Mouse (Mus musculus): ENCODE data around the gene Hyou1. TPM values are rescaled to one million over a fixed set of nuclear protein-coding genes. Genes with fewer than 3 reads are reported as not detected.
"Not testable (repeated sequence)": the region's sequence is repeated elsewhere in the genome, so short reads cannot be mapped to it uniquely, and the experiment has no call there.

The Hyou1 gene
- polyA plus RNA-seq, 1 experiment from 2014 or later = 35.8 TPM

DNA sequence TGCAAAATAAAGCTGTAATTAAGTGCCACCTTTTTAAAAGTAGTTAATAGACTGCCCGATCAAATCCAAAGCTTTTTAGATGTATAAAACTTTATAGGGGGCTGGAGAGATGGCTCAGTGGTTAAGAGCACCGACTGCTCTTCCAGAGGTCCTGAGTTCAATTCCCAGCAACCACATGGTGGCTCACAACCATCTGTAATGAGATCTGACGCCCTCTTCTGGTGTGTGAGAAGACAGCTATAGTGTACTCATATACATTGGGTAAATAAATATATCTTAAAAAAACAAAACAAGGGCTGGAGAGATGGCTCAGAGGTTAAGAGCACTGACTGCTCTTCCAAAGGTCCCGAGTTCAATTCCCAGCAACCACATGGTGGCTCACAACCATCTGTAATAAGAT is 17.4 kb upstream of the Hyou1 start:
- not testable (repeated sequence) for H3K9me3 ChIP-seq; DNase-seq (ENCODE audit: low spot score); H3K4me1 ChIP-seq (replicated peaks); H3K27me3 ChIP-seq (ENCODE audit: insufficient read depth, poor library complexity, severe bottlenecking)
- 39% methylated on average over 4 of the region's 4 CpGs for WGBS
- H3K36me3 ChIP-seq = peaks cover 29% of the 10 kb centered on the region
- H3K4me3 ChIP-seq = peak overlapping the region; percentile 90
- peak overlapping the region; percentile 91 for H3K27ac ChIP-seq

DNA sequence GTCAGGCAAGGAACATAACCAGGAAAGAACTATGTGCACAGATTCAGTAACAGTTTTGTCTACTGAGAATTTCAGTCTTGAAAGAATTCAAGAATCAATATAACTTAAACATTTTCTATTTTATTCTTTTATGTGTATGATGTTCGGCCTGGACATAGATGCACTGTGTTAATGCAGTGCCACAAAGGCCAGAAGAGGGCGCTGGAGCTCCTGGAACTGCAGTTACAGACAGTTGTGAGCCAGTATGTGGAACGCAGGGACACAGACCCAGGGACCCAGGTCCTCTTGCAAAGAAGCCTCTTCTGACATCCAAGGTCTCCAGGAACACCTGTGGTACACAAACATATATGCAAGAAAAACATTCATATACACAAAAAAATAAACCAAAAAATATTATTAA is 14.8 kb upstream of the Hyou1 start:
- Histone ChIP-seq H3K27ac (no peak overlapping the region), H3K27me3 (ENCODE audit: insufficient read depth, poor library complexity, severe bottlenecking) (no peaks in the 10 kb centered on the region), H3K36me3 (peaks cover 5% of the 10 kb centered on the region), H3K4me3 (no peak overlapping the region), H3K4me1 (replicated peaks) (peaks cover 8% of the 10 kb centered on the region), H3K9me3 (no peaks in the 10 kb centered on the region)
- DNase-seq (ENCODE audit: low spot score) = no peak
- 59% methylated on average over 3 of the region's 3 CpGs for WGBS

DNA sequence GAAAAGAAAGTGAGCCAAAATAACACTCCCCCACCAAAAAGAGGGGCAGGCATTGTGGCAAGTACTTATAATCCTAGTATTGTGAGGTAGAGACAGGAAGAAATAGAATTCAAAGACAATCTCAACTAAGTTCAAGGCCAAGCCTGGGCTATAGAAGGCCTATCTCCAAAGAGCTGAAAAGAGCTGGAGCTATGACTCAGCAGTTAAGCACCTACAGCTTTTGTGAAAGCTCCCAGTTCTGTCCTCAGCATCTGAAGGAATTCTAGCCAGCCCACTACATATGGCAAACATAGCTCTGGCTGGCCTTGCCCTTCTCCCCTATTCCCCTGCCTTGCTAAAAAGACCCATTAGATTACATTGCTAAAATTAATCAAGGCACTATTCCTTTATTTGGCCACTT is 5.9 kb upstream of the Hyou1 start:
- Histone ChIP-seq H3K4me1 (replicated peaks) (peaks cover 7% of the 10 kb centered on the region), H3K36me3 (no peaks in the 10 kb centered on the region), H3K4me3 (no peak overlapping the region), H3K27ac (no peak overlapping the region), H3K9me3 (no peaks in the 10 kb centered on the region), H3K27me3 (ENCODE audit: insufficient read depth, poor library complexity, severe bottlenecking) (no peaks in the 10 kb centered on the region)
- DNase-seq (ENCODE audit: low spot score) = no peak

DNA sequence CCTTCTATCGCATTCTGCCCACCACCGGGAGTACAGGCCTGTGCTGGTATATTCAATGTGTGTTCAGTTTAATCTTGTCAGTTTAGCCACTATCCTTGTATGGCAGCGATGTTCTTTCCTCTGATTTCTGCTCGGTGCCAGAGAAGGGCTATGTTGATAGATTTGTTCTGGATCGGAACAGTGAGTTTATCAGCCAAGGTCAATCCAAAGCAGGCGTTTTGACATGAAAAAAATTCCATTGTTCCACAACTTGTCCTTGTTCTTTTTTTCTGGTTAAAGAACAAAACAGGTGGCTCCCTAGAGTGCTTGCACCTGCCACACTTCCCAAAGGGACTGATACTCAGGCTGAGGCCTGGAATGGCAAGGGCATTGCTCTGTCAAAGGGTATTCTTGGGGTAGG is 3.1 kb upstream of the Hyou1 start:
- Histone ChIP-seq H3K27me3 (ENCODE audit: insufficient read depth, poor library complexity, severe bottlenecking) (no peaks in the 10 kb centered on the region), H3K9me3 (no peaks in the 10 kb centered on the region), H3K27ac (no peak overlapping the region), H3K4me3 (no peak overlapping the region), H3K36me3 (peaks cover 8% of the 10 kb centered on the region), H3K4me1 (replicated peaks) (peaks cover 25% of the 10 kb centered on the region)
- no peak for DNase-seq (ENCODE audit: low spot score)
- 89% methylated on average over 6 of the region's 6 CpGs for WGBS

DNA sequence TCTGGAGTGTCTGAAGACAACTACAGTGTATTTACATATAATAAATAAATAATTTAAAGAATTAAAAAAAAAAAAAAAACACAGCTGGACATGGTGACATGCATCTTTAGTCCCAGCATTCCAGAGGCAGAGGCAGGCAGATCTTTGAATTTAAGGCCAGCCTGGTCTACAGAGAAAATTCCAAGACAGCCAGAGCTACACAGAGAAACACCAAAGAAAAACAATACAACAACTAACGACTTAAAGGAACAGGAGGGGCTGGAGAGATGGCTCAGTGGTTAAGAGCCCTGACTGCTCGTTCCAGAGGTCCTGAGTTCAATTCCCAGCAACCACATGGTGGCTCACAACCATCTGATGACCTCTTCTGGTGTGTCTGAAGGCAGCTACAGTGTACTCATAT is 2.0 kb upstream of the Hyou1 start:
- peaks cover 20% of the 10 kb centered on the region for H3K36me3 ChIP-seq
- H3K27me3 ChIP-seq (ENCODE audit: insufficient read depth, poor library complexity, severe bottlenecking); H3K9me3 ChIP-seq; H3K27ac ChIP-seq; DNase-seq (ENCODE audit: low spot score); H3K4me3 ChIP-seq: not testable (repeated sequence)
- H3K4me1 ChIP-seq (replicated peaks) = peaks cover 27% of the 10 kb centered on the region
- 93% methylated on average over 2 of the region's 2 CpGs for WGBS

DNA sequence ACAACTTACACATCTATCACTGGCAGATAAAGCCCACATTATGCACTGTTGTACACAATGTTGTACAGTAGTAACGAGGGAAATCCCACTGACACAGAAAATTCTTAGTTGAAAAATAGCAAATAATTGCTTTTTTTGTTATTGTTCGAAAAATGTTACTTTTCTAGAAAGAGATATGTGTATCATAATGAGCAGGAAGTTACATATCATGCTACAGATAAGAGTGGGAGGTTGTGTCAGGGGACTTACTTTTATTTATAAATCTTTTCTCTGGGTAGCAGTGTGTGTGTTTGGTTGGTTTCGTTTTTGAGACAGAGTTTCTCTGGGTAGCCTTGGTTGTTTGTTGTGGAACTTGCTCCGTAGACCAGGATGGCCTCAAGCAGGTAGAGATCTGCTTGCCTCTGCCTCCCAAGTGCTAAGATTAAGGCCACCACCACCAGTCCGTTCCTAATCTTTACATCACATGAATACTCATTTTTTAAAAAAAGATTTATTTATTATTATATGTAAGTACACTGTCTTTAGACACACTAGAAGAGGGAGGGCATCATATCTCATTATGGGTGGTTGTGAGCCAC is 1.0 kb upstream of the Hyou1 start:
- DNase-seq (ENCODE audit: low spot score) = no peak
- Histone ChIP-seq H3K4me1 (replicated peaks) (peaks cover 27% of the 10 kb centered on the region), H3K4me3 (peak overlapping the region; percentile 79), H3K27me3 (ENCODE audit: insufficient read depth, poor library complexity, severe bottlenecking) (no peaks in the 10 kb centered on the region), H3K36me3 (peaks cover 29% of the 10 kb centered on the region), H3K27ac (peak overlapping the region; percentile 95), H3K9me3 (no peaks in the 10 kb centered on the region)
- 90% methylated on average over 5 of the region's 5 CpGs for WGBS

DNA sequence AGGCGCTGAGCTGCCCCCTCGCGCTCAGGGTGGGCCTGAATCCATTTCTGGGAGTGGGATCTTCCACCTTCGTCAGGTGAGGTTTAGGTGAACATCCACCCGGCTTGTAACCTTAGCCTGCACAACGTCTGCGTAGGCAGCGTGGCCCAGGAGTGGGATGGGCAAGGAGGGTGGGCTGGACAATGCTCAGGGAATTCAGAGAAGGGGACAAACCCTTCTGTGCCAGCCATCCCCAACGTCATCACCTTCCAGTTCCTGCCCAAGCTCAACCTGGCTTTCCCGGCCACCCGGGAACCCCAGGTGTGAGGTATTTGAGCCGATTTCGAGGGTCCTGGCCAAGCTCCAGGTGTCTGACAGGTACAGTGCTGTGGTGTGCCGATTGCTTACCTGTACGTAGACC is 572 bp downstream of the Hyou1 start:
- Histone ChIP-seq H3K27ac (peak overlapping the region; percentile 95), H3K27me3 (ENCODE audit: insufficient read depth, poor library complexity, severe bottlenecking) (no peaks in the 10 kb centered on the region), H3K4me1 (replicated peaks) (peaks cover 27% of the 10 kb centered on the region), H3K9me3 (no peaks in the 10 kb centered on the region), H3K4me3 (peak overlapping the region; percentile 79), H3K36me3 (peaks cover 45% of the 10 kb centered on the region)
- WGBS = 10% methylated on average over 15 of the region's 15 CpGs
- DNase-seq (ENCODE audit: low spot score) = no peak

DNA sequence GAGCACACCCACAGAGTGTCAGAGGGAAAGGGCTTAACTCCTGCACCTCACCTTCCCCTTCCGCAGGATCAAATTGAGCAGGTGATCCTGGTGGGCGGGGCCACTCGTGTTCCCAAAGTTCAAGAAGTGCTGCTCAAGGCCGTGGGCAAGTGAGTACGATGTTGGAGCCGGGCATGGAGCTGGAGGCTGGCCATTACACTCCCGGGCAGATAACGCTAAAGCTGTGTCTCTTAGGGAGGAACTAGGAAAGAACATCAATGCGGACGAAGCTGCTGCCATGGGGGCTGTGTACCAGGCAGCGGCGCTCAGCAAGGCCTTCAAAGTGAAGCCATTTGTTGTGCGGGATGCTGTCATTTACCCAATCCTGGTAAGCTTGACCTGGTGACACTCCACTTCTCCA is 5.3 kb downstream of the Hyou1 start:
- H3K4me1 ChIP-seq (replicated peaks) = peaks cover 16% of the 10 kb centered on the region
- no peak overlapping the region for H3K27ac ChIP-seq
- H3K36me3 ChIP-seq = peaks cover 93% of the 10 kb centered on the region
- DNase-seq (ENCODE audit: low spot score) = no peak
- WGBS = 92% methylated on average over 13 of the region's 13 CpGs
- no peak overlapping the region for H3K4me3 ChIP-seq
- no peaks in the 10 kb centered on the region for H3K9me3 ChIP-seq
- no peaks in the 10 kb centered on the region for H3K27me3 ChIP-seq (ENCODE audit: insufficient read depth, poor library complexity, severe bottlenecking)

DNA sequence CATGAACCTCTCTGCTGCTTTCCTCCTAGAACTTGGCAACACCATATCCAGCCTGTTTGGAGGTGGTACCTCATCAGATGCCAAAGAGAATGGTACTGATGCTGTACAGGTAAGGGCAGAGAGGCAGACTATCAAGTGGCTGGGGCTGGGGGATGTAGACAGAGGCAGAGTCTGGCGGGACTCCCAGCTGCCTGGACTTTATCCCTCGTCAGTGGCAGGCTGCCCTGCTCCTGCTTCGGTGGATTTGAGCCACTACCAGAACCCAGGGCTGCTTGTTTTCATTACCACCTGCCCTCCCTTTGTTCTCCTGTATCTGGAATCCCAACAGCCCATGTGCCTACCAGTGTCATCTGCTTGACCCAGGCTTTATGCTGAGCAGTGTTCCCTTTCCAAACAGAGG is 7.9 kb downstream of the Hyou1 start:
- WGBS = 87% methylated on average over 3 of the region's 3 CpGs
- peaks cover 99% of the 10 kb centered on the region for H3K36me3 ChIP-seq

DNA sequence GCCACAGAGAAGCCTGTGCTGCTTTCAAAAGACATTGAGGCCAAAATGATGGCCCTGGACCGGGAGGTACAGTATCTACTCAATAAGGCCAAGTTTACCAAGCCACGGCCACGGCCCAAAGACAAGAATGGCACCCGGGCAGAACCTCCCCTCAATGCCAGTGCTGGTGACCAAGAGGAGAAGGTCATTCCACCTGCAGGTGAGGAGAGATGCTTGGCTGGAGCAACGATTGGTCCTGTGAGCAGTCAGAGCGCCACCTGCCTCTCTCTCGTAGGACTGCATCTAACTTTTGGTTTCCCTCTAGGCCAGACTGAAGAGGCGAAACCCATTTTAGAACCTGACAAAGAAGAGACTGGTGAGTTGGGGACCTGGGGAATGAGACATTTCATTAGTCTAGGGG is 10.0 kb downstream of the Hyou1 start:
- Histone ChIP-seq H3K4me1 (replicated peaks) (no peaks in the 10 kb centered on the region), H3K4me3 (no peak overlapping the region), H3K9me3 (no peaks in the 10 kb centered on the region), H3K27me3 (ENCODE audit: insufficient read depth, poor library complexity, severe bottlenecking) (no peaks in the 10 kb centered on the region), H3K36me3 (peaks cover 88% of the 10 kb centered on the region), H3K27ac (no peak overlapping the region)
- peak; percentile 38 for DNase-seq (ENCODE audit: low spot score)
- WGBS = 66% methylated on average over 8 of the region's 8 CpGs

More for the DNA sequence above, 7.9 kb downstream of the Hyou1 start:
- H3K4me3 ChIP-seq = no peak overlapping the region
- H3K4me1 ChIP-seq (replicated peaks) = no peaks in the 10 kb centered on the region
- no peaks in the 10 kb centered on the region for H3K27me3 ChIP-seq (ENCODE audit: insufficient read depth, poor library complexity, severe bottlenecking)
- no peak overlapping the region for H3K27ac ChIP-seq
- no peak for DNase-seq (ENCODE audit: low spot score)
- H3K9me3 ChIP-seq = no peaks in the 10 kb centered on the region

DNA sequence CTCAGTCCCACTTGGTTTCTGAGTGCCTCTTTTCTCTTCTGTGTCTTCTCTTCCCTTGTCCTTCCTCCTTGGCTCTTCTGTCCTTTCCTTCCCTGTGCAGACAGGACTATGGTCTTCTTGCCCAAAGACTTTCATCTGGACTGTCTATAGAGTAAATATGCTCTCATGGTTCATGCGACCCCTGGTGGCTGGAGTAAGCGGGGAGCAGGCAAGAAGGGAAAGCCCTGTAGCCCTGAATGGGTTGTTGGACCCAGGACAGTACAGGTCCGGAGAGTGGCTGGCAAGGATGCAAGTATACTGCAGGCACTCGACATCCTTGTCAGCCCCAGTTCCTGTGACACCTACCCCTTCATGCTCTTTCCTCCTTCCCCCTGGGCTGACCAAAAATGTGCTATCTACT is 12.2 kb downstream of the Hyou1 start:
- Histone ChIP-seq H3K36me3 (peaks cover 66% of the 10 kb centered on the region), H3K9me3 (no peaks in the 10 kb centered on the region), H3K4me1 (replicated peaks) (peaks cover 5% of the 10 kb centered on the region; the same call in 1 of the 2 replicates), H3K4me3 (no peak overlapping the region), H3K27me3 (ENCODE audit: insufficient read depth, poor library complexity, severe bottlenecking) (no peaks in the 10 kb centered on the region), H3K27ac (no peak overlapping the region)
- DNase-seq (ENCODE audit: low spot score) = peak; percentile 71
- WGBS = 45% methylated on average over 4 of the region's 4 CpGs

DNA sequence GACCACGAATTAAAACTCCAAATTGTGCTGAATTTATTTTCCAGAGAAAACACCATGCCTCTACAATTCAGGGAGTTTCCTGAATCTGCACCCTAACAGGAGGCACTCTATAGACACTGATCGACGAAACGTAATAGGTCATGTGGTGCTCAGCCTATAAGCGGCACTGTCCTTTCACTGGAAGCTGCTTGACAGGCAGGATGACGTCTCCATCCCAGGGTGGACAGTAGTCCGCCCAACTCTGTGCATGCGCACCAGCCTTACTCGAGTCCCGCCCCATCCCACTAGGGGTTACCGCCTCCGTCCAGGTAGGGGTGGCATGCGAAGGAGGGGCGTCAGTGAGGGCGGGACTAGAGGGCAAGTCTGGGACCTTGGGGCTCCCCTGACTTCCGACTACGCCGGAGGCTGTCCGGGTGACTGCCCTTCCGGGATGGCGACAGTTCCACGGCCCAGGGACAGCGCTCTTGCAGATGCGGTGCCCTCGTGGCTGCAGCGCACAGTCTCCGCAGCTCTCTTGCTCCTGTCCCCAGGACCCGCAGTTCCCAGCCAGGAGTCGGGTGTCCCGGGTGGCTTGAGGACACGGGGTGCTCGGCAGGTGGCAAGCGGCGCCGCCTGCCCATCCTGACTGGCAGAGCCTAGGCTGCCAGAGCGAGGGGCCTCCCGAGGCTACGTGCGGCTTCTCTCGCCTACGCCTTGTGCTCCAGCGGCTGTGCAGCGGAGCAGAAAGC is 17.6 kb downstream of the Hyou1 start, which contains the start of gene Slc37a4:
TSS of gene Slc37a4 (plus strand) at position 169 of the 728 bp plus-strand sequence.
- H3K27ac ChIP-seq = peak within 1 kb of the TSS; percentile 90
- no peaks in the 10 kb centered on the region; the same call in 1 of the 2 replicates for H3K27me3 ChIP-seq (ENCODE audit: insufficient read depth, poor library complexity, severe bottlenecking)
- H3K4me3 ChIP-seq = peak within 1 kb of the TSS; percentile 86
- under 1% methylated on average over 43 of the region's 43 CpGs for WGBS
- peaks cover 47% of the 10 kb centered on the region for H3K36me3 ChIP-seq
- peaks cover 31% of the 10 kb centered on the region for H3K4me1 ChIP-seq (replicated peaks)
- DNase-seq (ENCODE audit: low spot score) = peak; percentile 90
- H3K9me3 ChIP-seq = no peaks in the 10 kb centered on the region

DNA sequence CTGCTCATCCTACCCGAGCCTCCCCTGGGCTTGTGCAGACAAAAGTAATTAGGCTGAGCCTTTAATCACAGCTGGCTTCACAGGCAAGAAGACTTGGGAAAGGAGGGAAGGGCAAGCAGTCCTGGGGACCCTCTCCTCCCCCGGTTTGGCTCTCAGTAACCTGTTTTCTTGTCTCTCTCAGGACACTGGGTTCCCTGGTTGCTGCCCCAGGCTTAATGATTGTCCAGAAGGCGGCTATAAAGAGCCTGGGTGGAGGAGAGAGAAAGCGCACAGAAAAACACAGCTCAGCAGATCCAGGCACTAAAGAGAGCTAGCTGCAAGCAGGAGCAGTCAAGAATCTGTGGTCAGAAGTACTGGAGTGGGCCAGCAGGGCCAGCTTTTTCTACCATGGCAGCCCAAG is 18.8 kb downstream of the Hyou1 start:
- 25% methylated on average over 4 of the region's 4 CpGs for WGBS
- H3K4me3 ChIP-seq = peak overlapping the region; percentile 86
- H3K9me3 ChIP-seq = no peaks in the 10 kb centered on the region
- H3K36me3 ChIP-seq = peaks cover 47% of the 10 kb centered on the region
- DNase-seq (ENCODE audit: low spot score) = no peak
- H3K27me3 ChIP-seq (ENCODE audit: insufficient read depth, poor library complexity, severe bottlenecking) = no peaks in the 10 kb centered on the region; the same call in 1 of the 2 replicates
- H3K27ac ChIP-seq = peak overlapping the region; percentile 90
- peaks cover 31% of the 10 kb centered on the region for H3K4me1 ChIP-seq (replicated peaks)

All from hindbrain, embryonic 10.5 days (tissue).